Mouse (Mus musculus) forelimb bud, embryonic 11.5 days (tissue): ENCODE data around the gene Actn1.

Experiments used
- DNase-seq: peaks from one replicate; pipeline ENCODE4 v3.0.0-alpha.2; 2012; ENCODE audit warnings: low read depth, low spot score

The Actn1 gene

DNA sequence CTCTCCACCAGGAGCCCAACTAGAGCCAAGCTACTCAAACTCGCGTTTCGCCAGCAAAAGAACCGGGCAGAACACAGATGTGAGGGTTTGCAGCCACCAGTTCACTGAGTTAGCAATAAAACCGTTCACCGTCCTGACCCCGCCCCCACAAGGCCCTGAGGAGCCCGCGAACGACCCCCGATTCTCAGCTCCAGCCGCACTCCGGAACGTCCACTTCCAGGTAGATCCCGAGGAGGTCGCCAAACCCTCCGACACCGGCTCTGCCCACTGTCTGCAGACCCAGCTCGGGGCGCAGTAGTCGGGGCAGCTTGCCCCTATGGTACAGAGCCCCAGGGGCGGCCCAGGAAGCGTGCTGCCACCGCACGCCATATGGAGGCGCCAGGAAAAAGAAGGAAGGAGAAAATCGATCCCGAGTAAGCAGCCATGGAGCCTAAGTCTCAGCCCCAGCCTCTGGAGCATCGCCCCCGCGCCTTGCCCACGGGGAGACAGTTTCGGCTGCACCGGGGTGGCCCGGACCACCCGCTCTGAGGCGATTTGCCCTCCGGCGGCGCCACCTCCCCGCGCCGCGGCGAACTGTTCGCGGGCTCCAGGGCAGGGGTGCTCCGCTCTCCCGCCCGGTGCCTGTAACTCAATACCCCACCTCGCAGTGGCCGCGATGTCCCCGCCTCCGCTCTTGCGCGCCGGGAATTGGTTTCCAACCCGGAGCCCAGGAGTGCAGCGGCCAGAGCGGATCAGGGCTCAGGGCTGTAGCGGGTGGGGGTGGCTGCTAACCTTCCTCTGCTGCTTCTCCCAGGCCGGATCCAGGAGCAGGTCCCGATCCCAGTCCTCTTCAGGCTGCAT is 735 bp downstream of the Actn1 start:
- DNase-seq: peak; percentile 83

DNA sequence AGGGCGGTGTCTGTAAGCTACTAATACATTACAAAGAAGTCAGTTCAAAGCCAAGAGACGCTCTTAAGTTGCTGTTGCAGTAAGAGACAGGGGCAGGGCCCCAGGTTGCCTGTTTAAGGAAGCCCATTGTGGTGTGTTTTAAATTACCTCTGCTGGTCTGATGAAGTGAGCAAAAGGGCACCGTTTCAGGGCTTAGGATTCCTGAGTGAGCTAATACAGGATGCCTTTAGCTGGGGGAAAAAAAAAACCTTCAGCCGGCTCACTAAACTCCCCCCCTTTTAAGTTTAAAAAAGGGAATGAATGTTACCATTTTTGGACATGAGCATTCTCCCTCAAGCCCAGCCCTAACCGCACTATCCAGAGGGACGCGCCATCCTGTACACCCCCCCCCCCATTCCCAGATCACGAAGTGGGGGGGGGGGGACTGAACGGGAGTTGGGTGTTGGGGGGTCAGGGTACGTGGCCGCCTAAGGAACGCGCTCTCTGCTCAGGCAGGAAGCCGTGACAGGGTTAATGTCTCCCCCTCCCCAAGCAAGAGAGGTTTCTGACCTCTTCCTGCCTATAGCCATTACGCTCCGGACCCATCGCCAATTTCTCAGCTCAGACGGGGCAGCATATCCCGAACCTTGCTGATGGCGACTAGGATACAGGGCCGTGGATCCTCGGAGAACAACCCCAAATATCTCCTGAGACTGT is 1.5 kb downstream of the Actn1 start:
- peak; percentile 48 for DNase-seq

DNA sequence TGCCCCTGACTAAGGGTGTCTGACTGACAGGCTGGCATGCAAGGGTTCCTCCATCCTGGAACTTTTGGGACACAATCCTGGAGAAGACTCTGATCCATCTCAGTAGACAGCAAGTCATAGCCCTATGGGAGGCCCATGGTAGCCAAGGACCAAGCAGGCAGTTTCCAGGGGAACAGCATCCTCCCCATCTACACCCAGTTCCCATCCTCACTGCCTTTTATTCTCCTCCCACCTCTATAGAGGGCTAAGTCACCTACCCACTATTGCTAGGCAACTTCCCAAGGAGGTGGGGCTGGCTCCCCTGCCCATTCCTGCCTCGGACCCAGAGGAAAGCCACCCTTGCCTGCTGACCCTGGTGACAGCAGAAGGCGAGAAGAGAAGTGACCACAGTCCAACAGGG is 8.2 kb downstream of the Actn1 start:
- DNase-seq: no peak

DNA sequence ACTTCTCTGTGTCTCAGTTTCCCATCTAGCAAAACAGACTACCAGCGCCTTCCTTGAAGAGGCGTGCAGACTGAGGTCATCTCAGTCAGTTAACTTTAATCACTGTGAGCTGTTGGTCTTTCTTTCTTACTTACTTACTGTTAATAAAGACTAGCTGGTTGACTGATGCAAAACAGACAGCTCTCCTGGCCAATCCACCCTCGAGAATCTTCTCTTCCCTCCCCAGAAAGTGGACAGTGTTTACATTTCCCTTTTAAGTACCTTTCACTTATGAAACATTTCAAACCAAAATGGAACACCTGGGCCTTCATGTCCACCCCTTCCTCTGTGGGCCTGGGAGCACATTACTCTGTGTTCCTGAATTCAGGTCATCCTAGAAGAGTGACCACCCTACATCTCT is 8.6 kb downstream of the Actn1 start:
- DNase-seq: no peak

DNA sequence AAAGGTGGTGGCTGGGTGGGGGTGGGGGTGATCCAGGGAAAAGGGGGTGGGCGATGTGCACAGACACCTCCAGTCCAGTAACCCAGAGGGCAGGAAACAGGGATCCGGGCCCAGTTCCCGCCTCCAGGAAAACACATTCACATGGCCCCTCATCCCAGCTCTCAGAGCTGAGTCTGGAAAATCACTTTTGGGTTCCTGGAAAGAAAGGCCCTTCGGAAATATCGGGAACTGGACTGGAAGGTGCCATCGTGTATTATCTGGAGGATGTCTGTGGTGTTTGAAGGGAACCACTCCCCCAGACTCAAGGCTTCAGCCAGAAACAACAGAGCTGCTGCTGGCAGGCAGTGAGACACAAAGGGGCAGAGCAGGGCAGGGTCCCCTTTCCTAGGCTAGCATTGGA is 10.6 kb downstream of the Actn1 start:
- DNase-seq: no peak

DNA sequence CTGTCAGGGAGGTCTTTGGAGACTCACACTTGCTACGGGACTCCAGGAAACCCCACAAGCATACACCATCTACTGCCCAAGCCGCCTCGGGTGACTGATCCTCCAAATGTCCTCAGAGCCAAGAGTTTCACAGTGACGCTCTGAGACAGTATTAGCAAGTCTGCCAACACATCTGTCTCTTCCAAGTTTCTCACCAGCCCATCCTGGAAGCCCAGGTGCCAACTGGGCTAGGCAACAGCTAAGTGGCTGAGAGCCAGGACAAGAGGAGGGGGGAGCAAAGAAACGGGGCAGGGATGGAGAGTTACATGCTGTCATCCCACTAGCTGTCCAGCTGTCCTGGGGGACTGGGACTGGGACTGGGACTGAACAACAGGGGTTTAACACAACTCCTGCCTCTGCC is 13.1 kb downstream of the Actn1 start:
- DNase-seq: no peak

DNA sequence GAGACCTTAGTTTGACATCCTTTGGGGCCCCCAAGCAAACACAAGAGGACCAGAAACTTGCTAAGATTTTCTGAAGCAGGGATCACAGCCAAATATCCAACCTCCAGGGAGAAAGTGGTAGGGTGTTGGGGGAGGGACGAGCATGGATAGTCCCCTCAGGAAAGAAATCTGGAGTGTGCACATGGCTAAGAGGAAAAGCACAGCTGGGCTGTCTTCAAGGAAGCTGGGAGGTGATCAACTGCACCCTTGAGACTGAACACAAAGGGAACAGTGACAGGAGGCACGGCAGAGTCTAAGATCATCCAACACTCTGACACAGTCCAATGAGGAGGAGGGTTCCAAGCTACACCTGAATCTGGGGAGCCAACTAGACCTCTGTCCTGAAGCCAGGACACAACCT is 13.7 kb downstream of the Actn1 start:
- no peak for DNase-seq

DNA sequence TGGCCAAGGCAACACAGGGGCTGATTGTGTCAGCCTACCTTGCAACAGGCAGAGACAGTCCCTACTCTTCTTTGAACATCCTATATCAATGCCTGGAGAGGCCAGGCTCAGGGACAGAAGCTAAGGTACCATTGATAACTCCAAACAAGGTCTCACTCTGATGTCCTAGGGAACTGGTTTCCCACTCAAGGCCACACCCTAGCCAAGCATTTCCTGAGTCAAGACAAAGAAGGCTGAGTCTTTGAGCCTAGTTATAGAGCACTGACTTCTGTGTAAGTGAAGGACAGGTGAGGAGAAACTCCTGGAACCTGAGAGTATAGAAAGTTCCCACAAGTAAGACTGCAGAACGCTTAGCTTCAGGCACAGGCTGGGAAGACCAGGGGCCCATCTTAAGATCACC is 15.4 kb downstream of the Actn1 start:
- no peak for DNase-seq

DNA sequence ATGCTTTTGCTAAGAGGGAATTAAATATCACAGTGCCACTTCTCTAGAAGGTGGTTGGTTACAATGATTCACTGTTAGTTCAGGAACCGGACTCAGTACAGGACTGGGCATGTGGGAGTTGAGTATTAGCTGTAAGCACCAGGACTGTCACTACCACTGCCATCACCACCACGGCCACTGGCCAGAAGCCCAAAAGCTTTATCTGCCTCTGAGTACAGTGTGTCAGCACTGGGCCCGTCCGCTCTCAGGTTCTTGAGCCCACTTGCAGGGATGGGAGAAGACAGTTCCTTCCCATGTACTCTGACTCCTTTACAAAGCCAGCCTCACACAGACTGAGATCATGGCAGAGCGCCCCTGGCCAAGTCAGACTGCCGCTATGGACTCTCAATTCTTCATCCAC is 16.0 kb downstream of the Actn1 start:
- DNase-seq: no peak

DNA sequence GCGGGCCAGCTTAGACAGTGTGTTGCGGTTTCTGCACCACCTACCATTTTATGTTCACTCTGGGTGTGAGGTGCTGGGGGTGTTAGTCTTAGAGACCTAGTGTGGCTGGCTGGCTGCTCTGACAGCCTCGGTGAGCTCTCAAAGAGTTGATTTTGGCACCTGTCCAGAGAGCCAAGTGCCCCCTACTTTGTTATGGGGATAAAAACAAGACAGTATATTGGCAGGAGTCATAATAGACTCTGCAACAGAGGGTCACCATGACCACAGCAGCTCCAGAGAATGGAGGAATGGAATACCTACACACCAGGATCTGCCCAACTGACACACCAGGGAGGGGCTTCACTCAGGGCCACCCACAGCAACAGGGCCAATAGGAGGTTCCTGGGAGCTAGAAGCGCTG is 16.8 kb downstream of the Actn1 start:
- no peak for DNase-seq

DNA sequence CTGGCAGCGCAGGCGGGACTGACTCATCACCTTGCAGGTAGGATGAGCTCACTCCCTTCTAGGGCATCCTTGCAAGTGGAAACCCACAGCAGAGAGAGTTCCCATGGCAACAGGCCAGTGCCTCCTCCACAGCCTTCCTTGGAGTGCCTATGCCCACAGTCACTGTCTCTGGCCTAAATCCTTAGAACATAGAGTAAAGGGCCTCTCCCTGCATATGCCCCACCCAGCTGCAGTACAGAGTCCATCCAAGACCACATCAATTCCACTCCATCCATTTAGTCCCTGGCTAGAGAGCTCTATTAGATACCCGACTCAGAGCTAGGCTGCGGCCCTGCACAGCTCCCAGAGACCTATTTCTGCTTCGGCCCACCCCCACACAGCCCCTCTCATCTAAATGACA is 20.7 kb downstream of the Actn1 start:
- no peak for DNase-seq

DNA sequence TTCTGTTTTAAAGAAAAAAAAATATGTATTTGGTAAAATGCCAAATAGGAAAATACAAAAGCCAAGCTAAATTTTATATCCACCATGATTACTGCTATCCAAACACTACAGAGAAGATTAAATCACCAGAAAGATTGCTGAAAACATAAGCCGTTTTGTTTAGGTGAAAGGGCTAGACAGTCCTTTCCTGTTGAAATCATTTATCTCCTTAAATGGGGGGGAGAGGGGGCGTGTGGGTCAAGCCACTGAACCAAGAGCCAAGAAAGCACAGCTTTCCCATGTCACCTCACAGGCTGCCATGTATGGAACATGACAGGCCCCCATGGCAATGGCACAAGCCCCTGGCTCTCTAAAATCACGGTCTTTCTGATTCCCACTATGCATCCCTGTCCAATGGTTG is 21.6 kb downstream of the Actn1 start:
- DNase-seq: no peak

DNA sequence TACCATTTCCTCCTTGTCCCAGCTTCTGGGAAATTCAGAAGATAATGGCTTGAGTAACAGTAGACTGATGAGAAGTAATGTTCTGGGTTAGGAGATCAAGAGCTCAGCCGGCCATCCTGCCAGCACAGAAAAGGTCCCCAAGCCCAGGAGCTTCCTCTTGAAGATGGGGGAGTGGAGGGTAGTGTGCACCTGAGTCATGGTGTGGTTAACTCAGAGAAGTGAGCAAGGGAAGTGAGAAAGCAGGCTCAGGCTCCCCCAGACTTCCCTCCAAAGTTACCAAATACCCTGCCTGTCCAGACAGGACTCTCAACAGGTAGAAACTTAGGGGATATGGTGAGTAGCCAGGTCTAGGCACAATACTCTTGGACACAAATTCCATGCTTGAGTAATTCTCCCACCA is 24.9 kb downstream of the Actn1 start:
- DNase-seq: no peak

DNA sequence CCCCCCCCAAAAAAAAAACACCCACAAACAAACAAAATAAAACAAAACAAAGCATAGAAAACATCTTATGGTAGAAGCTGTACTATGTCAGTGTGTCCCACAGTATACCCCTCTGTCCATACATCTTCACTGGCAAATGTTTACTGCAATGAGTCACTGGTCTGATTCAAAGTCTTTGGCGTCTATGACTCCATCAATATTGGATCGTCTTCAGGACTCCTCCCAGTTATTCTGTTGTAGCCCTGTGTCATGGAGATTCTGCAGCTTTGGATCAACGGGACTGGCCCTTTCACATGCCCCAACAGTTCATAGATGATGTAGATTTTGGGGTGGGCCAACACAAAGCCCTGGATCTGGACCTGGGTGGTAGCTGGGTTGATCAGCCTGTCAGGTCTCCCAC is 25.9 kb downstream of the Actn1 start:
- no peak for DNase-seq

DNA sequence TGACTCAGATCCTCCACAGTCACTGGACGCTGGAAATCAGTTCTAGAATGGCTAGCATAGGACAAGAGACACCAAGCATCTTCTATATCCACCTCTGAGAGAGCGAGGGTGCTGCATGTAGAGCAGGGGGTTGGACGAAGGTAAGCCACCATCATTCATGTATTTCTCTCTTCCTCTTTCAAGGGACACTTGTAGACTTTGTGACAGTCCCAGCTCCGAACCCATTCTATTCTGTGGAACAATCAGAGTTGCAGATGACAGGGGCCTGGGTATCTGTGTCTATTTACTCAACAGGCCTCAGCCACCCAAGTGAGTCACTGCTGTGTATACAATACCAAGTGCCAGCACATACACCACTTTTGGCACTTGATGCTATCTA is 27.3 kb downstream of the Actn1 start:
- no peak for DNase-seq

DNA sequence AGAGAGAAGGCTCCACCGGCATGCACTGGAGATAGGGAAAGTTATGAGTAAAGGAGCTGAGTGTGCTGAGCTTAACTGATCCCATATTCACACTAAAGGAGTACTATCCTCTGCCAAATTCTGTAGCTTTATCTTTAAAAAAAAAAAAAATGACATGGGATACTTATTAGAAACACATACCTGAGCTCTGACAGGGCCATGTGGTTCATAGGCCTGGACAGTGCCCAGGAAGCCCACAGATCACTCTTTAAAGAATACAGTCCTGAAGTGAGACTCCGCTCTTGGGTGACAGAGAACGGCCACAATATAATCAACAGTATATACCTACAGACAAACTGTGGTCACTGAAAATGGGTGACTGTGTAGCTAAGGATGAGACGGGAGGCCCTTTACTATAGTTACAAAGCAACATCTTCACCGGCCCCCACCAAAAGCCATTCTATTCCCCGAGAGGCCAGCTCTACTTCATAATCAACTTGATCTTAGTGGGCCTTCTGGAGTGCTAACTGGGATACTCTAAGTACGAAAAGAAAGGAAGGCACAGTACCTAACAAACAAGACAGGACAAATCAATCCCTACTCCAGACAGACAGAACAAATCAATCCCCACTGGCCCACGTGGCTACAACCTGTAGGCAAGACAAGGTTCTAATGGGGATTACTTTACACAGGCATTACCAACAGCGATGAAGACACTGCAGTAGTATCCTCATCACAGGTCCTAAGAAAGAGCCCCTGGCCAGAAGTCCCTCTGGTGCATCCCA is 27.9 kb downstream of the Actn1 start:
- DNase-seq: no peak

DNA sequence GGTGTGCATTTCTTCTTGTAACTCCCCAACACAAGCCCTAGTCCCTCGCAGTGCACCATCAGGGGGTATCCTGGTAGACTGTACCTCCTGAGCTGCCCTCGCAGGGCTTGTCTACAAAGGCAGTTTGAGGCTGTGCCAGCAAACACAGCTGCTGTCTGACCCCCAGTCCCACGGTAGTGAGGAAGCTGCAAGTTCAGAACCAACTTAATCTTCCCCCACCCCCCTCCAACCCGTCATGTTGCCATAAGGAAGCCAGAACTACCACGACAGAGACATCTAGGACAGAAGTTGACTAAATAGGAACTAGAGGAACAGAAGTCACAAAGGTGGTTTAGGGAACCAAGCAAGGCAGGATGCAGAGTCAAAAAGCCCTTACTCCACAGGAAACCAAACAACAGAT is 28.9 kb downstream of the Actn1 start:
- DNase-seq: no peak

DNA sequence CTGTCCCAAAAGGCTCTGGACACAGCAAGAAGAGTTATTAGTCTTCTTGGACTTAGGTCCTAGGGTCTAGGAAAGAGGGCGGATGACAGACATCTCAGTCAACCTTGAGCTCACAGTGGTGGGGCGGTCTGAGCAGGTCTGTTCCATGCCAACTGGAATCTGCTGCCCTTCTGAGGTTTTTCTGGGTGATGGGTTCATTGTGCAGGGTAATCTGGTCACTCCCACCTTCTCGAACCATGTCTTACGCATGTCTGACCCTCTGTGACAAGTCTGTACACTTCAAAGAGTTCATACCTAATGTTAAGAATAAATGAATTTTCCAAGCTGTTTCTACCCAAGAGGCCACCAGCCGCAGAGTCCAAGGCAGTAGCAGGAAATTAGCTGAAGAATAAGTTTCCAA is 29.3 kb downstream of the Actn1 start:
- no peak for DNase-seq

DNA sequence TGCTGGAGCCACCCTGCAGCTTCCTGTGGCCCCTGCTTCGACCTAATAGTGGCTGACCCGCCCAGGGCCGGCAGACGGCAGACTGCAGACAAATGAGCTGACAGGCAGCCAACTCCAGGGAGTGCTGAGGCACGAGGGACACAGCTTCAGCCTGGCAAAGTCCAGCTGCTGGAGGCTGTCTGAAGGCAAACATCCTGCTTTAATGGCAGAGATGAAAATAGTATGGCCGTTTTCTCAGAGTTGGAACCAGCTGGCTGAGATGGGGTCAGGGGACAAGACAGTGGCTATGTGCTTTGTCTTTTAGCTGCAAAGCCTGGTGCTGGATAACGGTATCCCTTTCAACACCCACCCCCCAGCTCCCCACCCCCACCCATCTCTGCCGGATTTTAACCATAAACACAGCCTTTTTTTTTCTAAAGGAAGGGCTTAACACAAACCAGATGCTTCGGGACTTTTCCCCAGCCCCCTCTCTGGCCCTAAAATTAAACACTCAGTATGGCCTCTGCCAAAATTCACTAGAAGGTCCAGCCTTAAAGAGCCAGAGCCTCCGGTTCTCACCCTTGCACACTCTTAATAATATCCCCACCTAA is 30.0 kb downstream of the Actn1 start:
- DNase-seq: peak; percentile 84

DNA sequence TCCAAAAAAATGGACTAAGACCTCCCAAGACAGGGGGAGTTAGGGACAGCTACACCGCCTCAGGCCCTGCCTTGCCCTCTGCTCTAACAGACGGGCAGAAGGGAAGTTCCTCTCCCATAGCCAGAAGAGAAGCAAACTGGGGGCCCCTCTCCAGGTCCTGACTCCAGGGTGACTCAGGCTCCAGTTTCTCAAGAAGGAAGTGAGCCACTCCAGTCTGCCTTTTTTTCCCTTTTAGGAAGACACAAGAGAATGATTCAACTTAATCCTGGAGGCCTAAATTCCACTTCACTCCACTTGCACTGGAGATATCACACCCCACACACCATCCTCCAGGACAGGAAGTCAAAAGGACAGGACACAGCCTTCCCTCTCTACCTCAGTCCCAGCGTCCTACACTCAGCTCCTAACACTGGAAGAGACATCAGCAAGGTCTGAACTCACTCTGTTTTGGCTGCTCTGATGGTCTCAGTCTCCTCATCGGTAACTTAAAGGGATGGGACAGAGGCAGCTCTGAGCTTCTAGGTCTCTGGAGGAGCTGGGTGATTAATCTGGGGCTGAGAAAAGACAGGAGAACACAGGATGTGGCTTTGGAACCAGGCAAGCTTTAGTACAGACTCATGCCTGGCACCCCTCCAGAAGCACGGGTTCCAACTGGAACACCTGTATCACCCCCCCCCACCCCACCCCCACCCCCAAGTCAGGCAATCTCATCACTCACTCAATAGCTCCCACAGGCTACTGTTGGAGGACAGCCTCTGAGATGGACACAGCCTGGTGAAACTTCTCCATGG is 31.0 kb downstream of the Actn1 start:
- DNase-seq: no peak

DNA sequence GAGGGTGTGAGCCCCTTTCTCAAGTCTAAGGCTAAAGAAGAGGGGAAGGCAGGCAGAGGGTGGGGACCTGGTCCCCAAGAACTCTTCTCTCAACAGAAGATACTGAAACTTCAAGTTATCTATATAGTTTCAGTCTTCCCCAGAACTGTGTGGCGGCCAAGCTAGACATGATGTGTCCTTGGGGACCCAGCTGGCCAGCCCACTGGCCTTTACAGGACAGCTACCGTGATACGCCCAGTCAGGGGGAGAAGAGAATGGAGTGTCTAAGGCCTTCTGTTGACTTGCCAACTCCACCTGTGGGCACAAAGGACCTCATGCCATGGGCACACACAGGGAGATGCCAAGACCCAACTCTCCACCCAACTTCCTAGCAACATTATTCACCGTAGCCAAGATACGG is 31.8 kb downstream of the Actn1 start:
- DNase-seq: no peak
